Mouse (Mus musculus): ENCODE data around the gene Trappc13. TPM values are rescaled to one million over a fixed set of nuclear protein-coding genes. Genes with fewer than 3 reads are reported as not detected.
"Not testable (repeated sequence)": the region's sequence is repeated elsewhere in the genome, so short reads cannot be mapped to it uniquely, and the experiment has no call there.

The Trappc13 gene
- polyA plus RNA-seq (2015; fragmentation: Nextera tagmentation; extraction: Ambion mirVana): 29.1 and 35.8 TPM in 2 replicates

DNA sequence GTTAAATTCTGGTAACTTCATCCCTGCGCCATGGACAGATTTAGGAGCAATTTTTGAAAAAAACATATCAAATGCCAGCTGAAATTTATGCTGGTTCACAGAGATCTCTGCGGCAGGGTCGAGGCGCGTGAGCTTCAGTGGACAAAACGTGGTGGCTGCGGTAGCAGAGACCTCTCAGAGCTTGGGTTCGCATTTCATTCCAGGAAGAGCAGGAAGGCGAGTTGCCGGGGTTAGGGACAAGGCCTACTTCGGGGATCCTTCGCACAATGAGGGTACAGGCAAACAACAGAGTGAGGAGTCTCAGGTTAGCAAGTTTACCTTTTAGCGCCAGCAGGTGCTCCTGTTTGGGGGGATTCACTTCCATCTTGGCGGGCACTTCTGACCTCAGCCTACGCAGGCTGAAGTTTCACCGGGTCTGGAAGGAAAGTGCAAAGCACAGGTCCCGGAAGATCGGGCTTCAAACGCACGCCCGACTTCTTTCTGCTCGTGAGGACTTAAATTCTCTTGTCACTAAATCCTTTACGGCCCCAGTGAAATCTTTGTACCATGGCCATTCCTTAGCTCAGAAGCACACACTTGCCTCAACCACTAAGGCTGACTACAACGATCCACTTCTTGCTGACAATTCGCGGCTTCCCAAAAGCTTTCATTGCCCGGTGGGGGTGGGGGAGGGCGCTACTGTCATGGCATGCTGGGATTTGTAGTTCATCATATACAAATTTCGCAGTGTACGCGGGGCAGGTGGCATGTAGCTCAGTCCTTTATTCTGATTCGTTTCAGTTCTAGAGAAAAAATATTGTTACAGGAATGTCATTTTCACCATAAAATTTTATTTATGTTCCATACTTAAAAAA lies at the start of gene Trappc13:
Gene Trappc13 (minus strand): TSS at position 674 of the 854 bp plus-strand sequence.
- Histone ChIP-seq H3K9me3 (replicated peaks) (no peaks in the 10 kb centered on the region), H3K36me3 (peaks cover 15% of the 10 kb centered on the region), H3K4me1 (replicated peaks) (peaks cover 29% of the 10 kb centered on the region), H3K4me2 (peak within 1 kb of the TSS; percentile 83), H3K27ac (peak within 1 kb of the TSS; percentile 92), H3K4me3 (replicated peaks) (peak within 1 kb of the TSS; percentile 86), H3K9ac (peak within 1 kb of the TSS; percentile 90), H3K27me3 (no peaks in the 10 kb centered on the region)
- peak; percentile 85 for ATAC-seq (ENCODE audit: low read depth)
- WGBS (ENCODE audit: insufficient replicate concordance): under 1% methylated on average over 32 of the region's 32 CpGs
- no peak for DNase-seq

DNA sequence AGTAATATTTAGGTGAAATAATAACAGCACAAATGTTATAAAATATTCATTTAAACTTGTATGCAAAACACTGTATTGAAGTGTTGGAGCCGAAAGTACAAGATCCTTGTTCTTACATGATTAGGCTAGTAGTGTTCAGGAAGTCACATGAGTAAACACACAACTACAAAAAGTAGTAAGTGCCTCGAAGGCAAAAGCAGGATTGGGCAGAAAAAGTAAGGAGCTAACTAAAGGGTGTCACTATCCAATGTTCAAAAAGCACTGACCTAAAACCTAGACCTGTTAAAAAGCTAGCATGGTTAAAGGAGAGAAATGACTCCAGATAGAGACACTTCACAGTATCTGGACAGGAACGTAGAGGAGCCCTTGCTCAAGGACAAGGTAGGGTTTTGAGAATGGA lies 49.2 kb upstream of the Trappc13 start:
- Histone ChIP-seq H3K4me2 (peak overlapping the region; percentile 82), H3K27ac (peak overlapping the region; percentile 97; the same call in 1 of the 2 replicates), H3K9me3 (replicated peaks) (no peaks in the 10 kb centered on the region), H3K4me1 (replicated peaks) (peaks cover 23% of the 10 kb centered on the region), H3K27me3 (no peaks in the 10 kb centered on the region), H3K36me3 (peaks cover 12% of the 10 kb centered on the region), H3K9ac (peak overlapping the region; percentile 89), H3K4me3 (replicated peaks) (peak overlapping the region; percentile 79)
- ATAC-seq (ENCODE audit: low read depth) (no peak), DNase-seq (no peak)
- 20% methylated on average over 3 of the region's 3 CpGs for WGBS (ENCODE audit: insufficient replicate concordance)

DNA sequence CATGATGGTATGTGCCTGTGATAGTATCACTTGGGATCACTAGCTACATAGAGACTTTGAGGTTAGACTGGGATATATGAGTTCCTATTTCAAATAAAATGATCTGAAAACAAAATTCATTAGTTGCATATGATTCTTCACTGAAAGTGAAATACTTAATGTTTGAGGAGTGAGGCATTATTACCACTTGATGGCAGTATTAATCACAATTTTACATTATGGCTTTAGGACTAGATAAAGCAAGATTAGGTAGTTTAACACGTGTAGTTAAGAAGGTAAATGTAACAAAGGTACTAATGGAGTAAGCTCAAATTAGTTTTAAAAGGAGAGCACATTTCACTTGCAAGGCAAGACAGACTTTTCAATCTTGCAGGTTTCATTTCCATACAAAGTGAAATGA lies 26.0 kb upstream of the Trappc13 start:
- ATAC-seq (ENCODE audit: low read depth) (no peak), DNase-seq (no peak)
- no peaks in the 10 kb centered on the region for H3K4me1 ChIP-seq (replicated peaks)
- H3K4me3 ChIP-seq (replicated peaks): no peak overlapping the region
- no peaks in the 10 kb centered on the region for H3K9me3 ChIP-seq (replicated peaks)
- no peak overlapping the region for H3K4me2 ChIP-seq
- peaks cover 41% of the 10 kb centered on the region for H3K36me3 ChIP-seq
- H3K27ac ChIP-seq: no peak overlapping the region
- no peaks in the 10 kb centered on the region for H3K27me3 ChIP-seq
- H3K9ac ChIP-seq: no peak overlapping the region
- 57% methylated on average over 1 of the region's 1 CpGs for WGBS (ENCODE audit: insufficient replicate concordance)

DNA sequence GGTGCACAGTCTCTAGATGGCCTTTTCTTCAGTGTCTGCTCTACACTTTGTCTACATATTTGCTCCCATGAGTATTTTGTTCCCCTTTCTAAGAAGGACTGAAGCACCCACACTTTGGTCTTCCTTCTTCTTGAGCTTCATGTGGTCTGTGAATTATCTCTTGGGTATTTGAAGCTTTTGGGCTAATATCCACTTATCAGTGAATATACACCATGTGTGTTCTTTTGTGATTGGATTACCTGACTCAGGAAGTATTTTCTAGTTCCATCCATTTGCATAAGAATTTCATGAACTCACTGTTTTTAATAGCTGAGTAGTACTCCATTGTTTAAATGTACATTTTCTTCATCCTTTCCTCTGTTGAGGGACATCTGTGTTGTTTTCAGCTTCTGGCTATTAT lies 17.6 kb upstream of the Trappc13 start:
- H3K4me1 ChIP-seq (replicated peaks); ATAC-seq (ENCODE audit: low read depth); H3K9ac ChIP-seq; H3K27me3 ChIP-seq; DNase-seq; H3K4me3 ChIP-seq (replicated peaks); H3K27ac ChIP-seq; H3K9me3 ChIP-seq (replicated peaks); H3K4me2 ChIP-seq: not testable (repeated sequence)
- peaks cover 31% of the 10 kb centered on the region for H3K36me3 ChIP-seq

DNA sequence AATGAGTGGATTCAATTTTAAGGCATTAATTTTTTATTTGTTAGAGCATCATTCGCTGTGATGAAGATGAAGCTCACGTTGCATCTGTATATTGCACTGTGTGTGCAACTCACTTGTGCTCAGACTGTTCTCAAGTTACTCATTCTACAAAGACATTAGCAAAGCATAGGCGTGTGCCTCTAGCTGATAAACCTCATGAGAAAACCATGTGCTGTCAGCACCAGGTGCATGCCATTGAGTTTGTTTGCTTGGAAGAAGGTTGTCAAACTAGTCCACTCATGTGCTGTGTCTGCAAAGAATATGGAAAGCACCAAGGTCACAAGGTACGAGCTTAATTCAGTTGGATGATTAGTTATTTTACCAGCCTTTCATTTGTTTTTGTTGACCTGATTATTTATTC lies 9.1 kb upstream of the Trappc13 start:
- peaks cover 52% of the 10 kb centered on the region for H3K36me3 ChIP-seq
- no peaks in the 10 kb centered on the region for H3K27me3 ChIP-seq
- DNase-seq (no peak), ATAC-seq (ENCODE audit: low read depth) (no peak)
- H3K27ac ChIP-seq: no peak overlapping the region
- H3K9me3 ChIP-seq (replicated peaks): no peaks in the 10 kb centered on the region
- 78% methylated on average over 4 of the region's 4 CpGs for WGBS (ENCODE audit: insufficient replicate concordance)
- no peak overlapping the region for H3K9ac ChIP-seq
- no peak overlapping the region for H3K4me2 ChIP-seq
- no peaks in the 10 kb centered on the region for H3K4me1 ChIP-seq (replicated peaks)
- no peak overlapping the region for H3K4me3 ChIP-seq (replicated peaks)

DNA sequence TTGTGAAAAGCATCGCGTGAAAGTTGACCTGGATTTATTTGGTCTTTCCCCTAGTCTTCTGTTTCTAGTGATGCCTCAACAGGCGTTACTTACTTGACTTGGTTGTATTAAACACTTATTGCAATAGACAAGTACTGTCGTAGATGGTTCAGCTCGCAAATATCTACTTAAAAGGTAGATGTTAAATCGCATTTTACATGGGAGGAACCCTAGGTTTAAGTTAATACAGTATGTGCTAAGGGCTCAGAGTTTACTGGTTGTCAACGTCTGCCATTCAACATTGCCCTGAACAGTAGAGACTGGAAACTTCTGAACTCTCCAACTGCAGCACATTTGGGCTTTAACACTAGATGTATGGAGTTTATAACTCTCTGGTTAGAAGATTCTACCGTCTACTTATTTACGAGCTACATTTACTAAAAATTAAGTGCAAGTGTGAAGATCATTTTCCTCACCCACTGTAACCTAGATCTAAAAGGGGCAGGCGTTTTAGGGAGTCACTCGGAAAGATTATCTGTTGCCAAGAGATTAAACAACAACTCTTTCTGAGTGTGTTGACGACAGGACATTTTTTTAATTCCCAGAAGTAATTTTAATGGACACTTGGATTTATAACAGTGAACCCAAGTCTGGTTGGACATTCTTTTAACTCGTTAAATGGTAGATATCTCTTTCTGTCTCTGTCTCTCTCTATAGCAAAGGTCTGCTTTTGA lies 1.1 kb upstream of the Trappc13 start:
- H3K4me1 ChIP-seq (replicated peaks): peaks cover 24% of the 10 kb centered on the region
- peak overlapping the region; percentile 92 for H3K27ac ChIP-seq
- H3K27me3 ChIP-seq: no peaks in the 10 kb centered on the region
- H3K9me3 ChIP-seq (replicated peaks): no peaks in the 10 kb centered on the region
- 6% methylated on average over 13 of the region's 13 CpGs for WGBS (ENCODE audit: insufficient replicate concordance)
- peaks cover 21% of the 10 kb centered on the region for H3K36me3 ChIP-seq
- peak overlapping the region; percentile 90 for H3K9ac ChIP-seq
- peak overlapping the region; percentile 73 for H3K4me2 ChIP-seq
- no peak for ATAC-seq (ENCODE audit: low read depth)
- peak; percentile 23 for DNase-seq
- peak overlapping the region; percentile 86 for H3K4me3 ChIP-seq (replicated peaks)

DNA sequence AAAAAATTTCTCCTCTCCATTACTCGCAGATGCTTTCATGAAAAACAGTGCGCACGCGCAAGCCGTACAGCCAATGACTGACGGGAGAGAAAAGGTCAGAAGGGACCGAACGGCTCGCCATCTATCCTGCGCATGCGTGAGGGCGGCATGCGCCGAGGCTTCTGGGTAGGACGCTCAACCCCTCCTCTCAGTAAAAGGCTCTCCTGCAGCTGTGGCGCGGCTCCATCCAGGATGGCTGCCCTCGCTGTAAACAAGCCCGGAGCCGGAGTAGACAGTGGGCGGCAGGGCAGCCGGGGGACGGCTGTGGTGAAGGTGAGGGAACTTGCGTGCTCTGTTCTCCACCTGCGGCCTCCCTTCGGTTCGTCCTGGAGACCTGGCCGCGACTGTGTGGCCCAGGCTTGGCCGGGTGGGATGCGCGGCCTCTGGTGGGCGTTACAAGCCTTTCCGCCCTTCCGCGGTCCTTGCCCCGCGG lies 417 bp upstream of the Trappc13 start, which contains the start of gene Trim23:
Gene Trim23 (plus strand): TSS at position 148 of the 472 bp plus-strand sequence.
- Histone ChIP-seq H3K27ac (peak within 1 kb of the TSS; percentile 92), H3K36me3 (peaks cover 20% of the 10 kb centered on the region), H3K9ac (peak within 1 kb of the TSS; percentile 90), H3K4me1 (replicated peaks) (peaks cover 26% of the 10 kb centered on the region), H3K4me3 (replicated peaks) (peak within 1 kb of the TSS; percentile 86), H3K9me3 (replicated peaks) (no peaks in the 10 kb centered on the region), H3K4me2 (peak within 1 kb of the TSS; percentile 74), H3K27me3 (no peaks in the 10 kb centered on the region)
- ATAC-seq (ENCODE audit: low read depth) (peak; percentile 98), DNase-seq (peak; percentile 94)
- WGBS (ENCODE audit: insufficient replicate concordance): under 1% methylated on average over 38 of the region's 38 CpGs

DNA sequence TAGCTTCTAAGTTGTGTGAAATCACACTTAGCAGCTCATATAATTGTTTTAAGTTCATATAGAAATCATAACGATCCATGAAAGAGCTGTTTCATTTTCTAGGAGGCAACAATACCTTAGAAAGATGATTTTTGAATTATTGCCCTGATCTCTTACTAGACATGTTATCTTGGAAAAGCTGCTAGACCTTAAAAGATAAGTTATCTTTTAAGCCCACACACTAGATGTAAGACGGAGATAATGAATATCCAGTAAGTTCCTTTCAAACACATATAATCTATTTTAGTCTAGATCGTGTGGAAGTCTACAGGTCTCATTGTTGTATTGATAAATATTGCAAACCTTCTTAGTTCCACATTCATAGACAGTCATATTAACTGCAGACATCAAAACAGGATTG lies 1.4 kb downstream of the Trappc13 start:
- no peak for ATAC-seq (ENCODE audit: low read depth)
- H3K9ac ChIP-seq: peak overlapping the region; percentile 72
- H3K4me1 ChIP-seq (replicated peaks): peaks cover 38% of the 10 kb centered on the region
- peaks cover 11% of the 10 kb centered on the region; the same call in 1 of the 2 replicates for H3K36me3 ChIP-seq
- 25% methylated on average over 3 of the region's 3 CpGs for WGBS (ENCODE audit: insufficient replicate concordance)
- peak overlapping the region; percentile 83 for H3K4me2 ChIP-seq
- no peaks in the 10 kb centered on the region for H3K9me3 ChIP-seq (replicated peaks)
- no peaks in the 10 kb centered on the region for H3K27me3 ChIP-seq
- H3K27ac ChIP-seq: 0 out of 2 replicates have a peak overlapping the region, but pooled peaks have one; percentile 26
- no peak for DNase-seq
- peak overlapping the region; percentile 86 for H3K4me3 ChIP-seq (replicated peaks)

DNA sequence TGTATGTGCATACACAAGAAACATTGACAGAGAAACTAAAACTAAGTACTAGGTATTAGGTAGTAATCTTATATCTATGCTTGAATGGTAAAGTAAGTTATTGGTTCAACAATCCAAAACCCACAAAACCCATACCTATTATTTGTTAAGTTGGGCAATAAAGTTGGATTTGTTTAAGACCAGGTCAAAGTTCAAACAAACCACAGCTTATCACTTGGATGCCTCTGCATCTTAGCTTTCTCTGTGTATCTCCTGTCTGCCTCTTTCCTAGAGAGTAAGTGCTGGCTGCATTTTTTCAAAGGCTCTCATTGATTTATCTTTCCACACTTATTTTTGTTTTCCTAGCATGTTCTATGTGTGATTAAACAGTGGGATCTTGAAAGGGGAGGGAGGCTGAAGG lies 5.8 kb downstream of the Trappc13 start:
- H3K4me2 ChIP-seq: no peak overlapping the region
- H3K9me3 ChIP-seq (replicated peaks): no peaks in the 10 kb centered on the region
- no peak overlapping the region for H3K27ac ChIP-seq
- peak; percentile 41; the same call in 1 of the 2 replicates for ATAC-seq (ENCODE audit: low read depth)
- H3K9ac ChIP-seq: no peak overlapping the region
- no peak overlapping the region for H3K4me3 ChIP-seq (replicated peaks)
- H3K36me3 ChIP-seq: peaks cover 20% of the 10 kb centered on the region
- DNase-seq: no peak
- H3K27me3 ChIP-seq: no peaks in the 10 kb centered on the region
- peaks cover 40% of the 10 kb centered on the region for H3K4me1 ChIP-seq (replicated peaks)

DNA sequence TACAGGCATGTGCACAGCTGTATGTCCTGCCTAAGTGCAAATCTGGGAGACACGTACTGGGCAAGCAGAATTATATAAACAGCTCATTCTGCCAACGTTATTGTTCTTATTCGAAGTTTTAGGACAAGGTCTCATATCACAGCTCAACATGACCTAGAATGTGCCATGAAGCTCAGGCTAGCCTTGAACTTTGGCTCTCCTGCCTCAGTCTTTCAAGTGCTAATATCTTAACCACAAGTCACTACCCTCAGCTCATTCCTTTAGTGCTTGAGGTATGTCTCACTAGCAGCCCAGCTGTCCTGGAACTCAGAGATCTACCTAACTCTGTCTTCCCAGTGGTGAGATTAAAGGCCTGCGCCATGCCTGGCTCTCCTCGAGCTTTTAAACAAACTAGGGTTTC lies 6.6 kb downstream of the Trappc13 start:
- H3K27me3 ChIP-seq: no peaks in the 10 kb centered on the region
- H3K4me1 ChIP-seq (replicated peaks): peaks cover 34% of the 10 kb centered on the region
- 82% methylated on average over 5 of the region's 5 CpGs for WGBS (ENCODE audit: insufficient replicate concordance)
- no peak overlapping the region for H3K4me3 ChIP-seq (replicated peaks)
- no peak overlapping the region for H3K9ac ChIP-seq
- ATAC-seq (ENCODE audit: low read depth): no peak
- no peak overlapping the region for H3K27ac ChIP-seq
- H3K36me3 ChIP-seq: peaks cover 26% of the 10 kb centered on the region
- no peak overlapping the region for H3K4me2 ChIP-seq
- DNase-seq: no peak
- H3K9me3 ChIP-seq (replicated peaks): no peaks in the 10 kb centered on the region

DNA sequence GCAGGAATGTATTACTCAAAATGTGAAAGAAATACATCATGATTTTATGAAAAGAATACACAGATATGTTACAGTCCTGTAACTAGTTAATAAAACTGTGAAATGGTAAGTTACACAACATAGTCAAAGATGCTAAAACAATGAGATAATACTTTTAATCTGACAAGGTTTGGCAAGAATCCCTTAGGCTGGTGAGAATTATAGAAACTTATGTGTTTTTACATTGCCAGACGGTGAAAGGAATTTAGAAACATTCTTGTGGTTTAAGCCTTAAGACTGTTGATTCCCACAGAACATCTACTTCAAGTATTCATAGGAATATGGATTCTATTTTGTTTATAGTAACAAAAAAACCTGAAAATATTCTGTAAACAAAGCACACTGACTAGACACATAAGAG lies 22.6 kb downstream of the Trappc13 start:
- Histone ChIP-seq H3K36me3 (peaks cover 54% of the 10 kb centered on the region), H3K4me1 (replicated peaks) (no peaks in the 10 kb centered on the region), H3K9ac (no peak overlapping the region), H3K9me3 (replicated peaks) (no peaks in the 10 kb centered on the region), H3K4me3 (replicated peaks) (no peak overlapping the region), H3K4me2 (no peak overlapping the region), H3K27ac (no peak overlapping the region), H3K27me3 (no peaks in the 10 kb centered on the region)
- 78% methylated on average over 1 of the region's 1 CpGs for WGBS (ENCODE audit: insufficient replicate concordance)
- DNase-seq: no peak
- ATAC-seq (ENCODE audit: low read depth): no peak

Measured in liver, embryonic 13.5 days (tissue).